Mouse (Mus musculus) neural tube, embryonic 15.5 days (tissue): ENCODE results near the gene Gm10031. TPM values are rescaled to one million over a fixed set of nuclear protein-coding genes. Genes with fewer than 3 reads are reported as not detected.

Experiments used
- ATAC-seq: fragments of 200-750 bp; cut with Nextera tagmentation; 2 replicates; pipeline ENCODE4 v1.8.0; 2017; ENCODE audit warnings: mild to moderate bottlenecking, moderate TSS enrichment, moderate library complexity; ENCODE audit not compliant: low FRiP score
- H3K27ac ChIP-seq: fragments of 300-500 bp; sonication (generic); replicated peaks from 2 replicates; pipeline ENCODE4 v1.5.1; 2015; ENCODE audit warnings: mild to moderate bottlenecking, inconsistent platforms
- H3K27me3 ChIP-seq: fragments of 300-500 bp; sonication (generic); replicated peaks from 2 replicates; pipeline ENCODE4 v1.6.1; 2015; ENCODE audit warnings: inconsistent platforms
- H3K36me3 ChIP-seq: fragments of 300-500 bp; sonication (generic); 2 replicates; pipeline ENCODE4 v1.6.1; 2015; ENCODE audit warnings: inconsistent platforms
- H3K4me1 ChIP-seq: fragments of 300-500 bp; sonication (generic); 2 replicates; pipeline ENCODE4 v1.6.1; 2015; ENCODE audit warnings: inconsistent platforms
- H3K4me2 ChIP-seq: fragments of 300-500 bp; sonication (generic); 2 replicates; pipeline ENCODE4 v1.6.1; 2015; ENCODE audit warnings: inconsistent platforms, mild to moderate bottlenecking, moderate library complexity
- H3K4me3 ChIP-seq: fragments of 300-500 bp; sonication (generic); replicated peaks from 2 replicates; pipeline ENCODE4 v1.5.1; 2015; ENCODE audit warnings: mild to moderate bottlenecking, inconsistent platforms
- H3K9ac ChIP-seq: fragments of 300-500 bp; sonication (generic); replicated peaks from 2 replicates; pipeline ENCODE4 v1.6.1; 2015; ENCODE audit warnings: mild to moderate bottlenecking, inconsistent platforms
- H3K9me3 ChIP-seq: fragments of 300-500 bp; sonication (generic); replicated peaks from 2 replicates; pipeline ENCODE4 v1.6.1; 2016; ENCODE audit warnings: inconsistent platforms
- WGBS: fragments of 180-500 bp; shearing (Covaris S2); methylation state at CpG from one replicate; pipeline ENCODE4 v1.1.7; 2015; ENCODE audit warnings: mixed read lengths; 5-methylcytosine and 5-hydroxymethylcytosine counted together
- polyA plus RNA-seq: library from polyadenylated mRNA; unstranded; fragments of >200 nt; fragmentation: Nextera tagmentation; extraction: Ambion mirVana; gene quantifications from 2 replicates; pipeline ENCODE4 v1.2.1, GENCODE M21; 2015

Gene Gm10031
- polyA plus RNA-seq, 1 experiment from 2014 or later, result 0.45 TPM

DNA sequence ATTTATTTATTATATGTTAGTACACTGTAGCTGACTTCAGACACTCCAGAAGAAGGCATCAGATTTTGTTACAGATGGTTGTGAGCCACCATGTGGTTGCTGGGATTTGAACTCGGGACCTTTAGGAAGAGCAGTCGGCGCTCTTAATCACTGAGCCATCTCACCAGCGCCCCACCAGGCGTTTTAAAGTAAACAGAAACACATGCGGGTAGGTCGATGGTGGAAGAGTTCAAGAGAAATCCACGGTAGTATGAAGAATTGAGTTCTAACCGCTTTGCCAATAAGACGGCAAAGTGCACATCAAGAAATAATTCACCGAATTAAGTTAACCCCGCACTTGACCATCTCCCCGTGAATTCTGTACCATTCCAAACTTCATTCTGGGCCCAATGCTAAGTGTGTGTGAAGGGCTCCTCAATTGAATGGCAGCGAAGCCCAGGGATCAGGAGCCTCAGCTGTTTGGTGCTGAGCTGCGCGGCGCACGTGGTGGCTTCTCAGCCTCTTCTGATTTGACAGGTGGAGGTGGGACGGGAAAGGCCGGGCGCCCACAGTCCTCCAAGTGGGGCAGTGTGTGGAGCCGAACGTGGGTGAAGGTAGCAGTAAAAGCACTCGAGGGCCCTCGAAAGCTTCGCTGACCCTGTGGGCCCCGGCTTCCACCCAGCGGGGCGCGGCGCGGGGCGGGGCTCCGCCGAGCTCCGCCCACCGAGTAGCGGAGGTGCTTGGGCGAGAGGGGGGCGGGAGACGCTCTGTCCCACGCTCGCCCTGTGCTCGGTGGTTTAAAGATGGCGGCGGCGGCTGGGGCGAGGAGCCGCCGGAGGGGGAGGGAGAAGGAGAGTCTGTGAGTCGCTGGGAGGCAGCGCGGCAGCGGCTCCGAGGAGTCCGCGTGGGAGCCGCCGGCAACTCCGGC lies 34.5 kb downstream of the Gm10031 start, which contains the start of gene Abl2:
Gene Abl2 (plus strand): TSS at position 763 of the 907 bp plus-strand sequence.
- 10% methylated on average over 55 of the region's 60 CpGs for WGBS
- ATAC-seq, result peak; percentile 97
- peaks cover 26% of the 10 kb centered on the region for H3K4me1 ChIP-seq
- H3K9ac ChIP-seq, result peak within 1 kb of the TSS; percentile 98
- H3K4me3 ChIP-seq, result peak within 1 kb of the TSS; percentile 97
- H3K9me3 ChIP-seq, result no peaks in the 10 kb centered on the region
- H3K27me3 ChIP-seq, result no peaks in the 10 kb centered on the region
- H3K36me3 ChIP-seq, result no peaks in the 10 kb centered on the region
- H3K4me2 ChIP-seq, result peak within 1 kb of the TSS; percentile 82
- peak within 1 kb of the TSS; percentile 98 for H3K27ac ChIP-seq

DNA sequence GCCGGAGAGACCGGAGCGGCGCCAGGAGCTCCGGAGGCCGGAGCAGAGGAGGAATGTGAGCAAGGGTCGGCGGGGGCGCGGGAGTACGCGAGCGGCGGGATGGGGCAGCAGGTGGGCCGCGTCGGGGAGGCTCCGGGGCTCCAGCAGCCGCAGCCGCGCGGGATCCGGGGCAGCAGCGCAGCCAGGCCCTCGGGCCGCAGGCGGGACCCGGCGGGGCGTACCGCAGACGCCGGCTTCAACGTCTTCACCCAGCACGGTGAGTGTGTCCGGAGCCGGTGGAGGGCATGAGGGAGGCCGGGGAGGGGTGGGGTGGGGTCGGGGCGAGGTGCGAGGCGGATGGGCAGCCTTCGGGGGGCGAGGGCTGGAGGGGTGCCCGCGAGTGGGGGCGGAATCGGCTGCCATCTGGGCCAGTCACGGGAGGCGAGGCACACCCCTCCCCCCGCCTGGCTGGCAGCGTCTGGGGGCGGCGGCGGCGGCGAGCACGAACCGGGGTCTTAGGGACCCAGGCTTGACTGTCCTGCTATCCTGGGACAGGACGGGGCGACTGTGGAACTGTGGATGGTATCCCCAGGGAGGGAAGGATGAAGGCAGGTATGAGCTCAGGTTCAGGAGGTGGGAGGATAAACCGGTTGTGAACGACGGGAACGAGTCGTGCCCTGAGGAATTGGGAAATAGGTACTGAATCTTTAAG lies 35.3 kb downstream of the Gm10031 start:
- peak; percentile 69 for ATAC-seq
- 1% methylated on average over 59 of the region's 66 CpGs for WGBS

DNA sequence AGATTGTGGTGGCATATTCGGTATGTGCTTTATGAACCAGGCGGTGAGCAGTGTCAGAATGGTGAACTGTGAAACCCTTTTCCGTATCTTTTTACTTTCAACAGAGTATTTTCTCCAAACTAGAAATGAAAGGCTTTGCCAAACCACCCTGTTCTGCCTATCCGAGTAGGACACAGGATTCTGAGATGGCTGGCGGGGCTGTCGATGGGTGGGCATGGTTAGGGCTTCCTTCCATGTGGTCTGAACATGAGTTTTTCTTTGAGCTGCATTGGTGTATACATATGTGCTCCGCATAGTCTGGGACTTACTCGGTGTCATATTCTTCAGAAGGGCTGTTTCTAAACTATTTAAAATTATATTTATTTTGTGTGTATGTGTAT lies 35.8 kb downstream of the Gm10031 start:
- 8% methylated on average over 8 of the region's 8 CpGs for WGBS
- Histone ChIP-seq H3K9me3 (no peaks in the 10 kb centered on the region), H3K4me3 (peak overlapping the region; percentile 97), H3K27me3 (no peaks in the 10 kb centered on the region), H3K9ac (peak overlapping the region; percentile 98), H3K4me2 (peak overlapping the region; percentile 82), H3K27ac (peak overlapping the region; percentile 98), H3K4me1 (peaks cover 26% of the 10 kb centered on the region), H3K36me3 (no peaks in the 10 kb centered on the region)
- peak; percentile 40 for ATAC-seq

More for the DNA sequence above, 35.3 kb downstream of the Gm10031 start:
- H3K9ac ChIP-seq, result peak overlapping the region; percentile 98
- H3K4me1 ChIP-seq, result peaks cover 26% of the 10 kb centered on the region
- H3K4me3 ChIP-seq, result peak overlapping the region; percentile 97
- H3K4me2 ChIP-seq, result peak overlapping the region; percentile 82
- no peaks in the 10 kb centered on the region for H3K27me3 ChIP-seq
- no peaks in the 10 kb centered on the region for H3K9me3 ChIP-seq
- no peaks in the 10 kb centered on the region for H3K36me3 ChIP-seq
- peak overlapping the region; percentile 98 for H3K27ac ChIP-seq

DNA sequence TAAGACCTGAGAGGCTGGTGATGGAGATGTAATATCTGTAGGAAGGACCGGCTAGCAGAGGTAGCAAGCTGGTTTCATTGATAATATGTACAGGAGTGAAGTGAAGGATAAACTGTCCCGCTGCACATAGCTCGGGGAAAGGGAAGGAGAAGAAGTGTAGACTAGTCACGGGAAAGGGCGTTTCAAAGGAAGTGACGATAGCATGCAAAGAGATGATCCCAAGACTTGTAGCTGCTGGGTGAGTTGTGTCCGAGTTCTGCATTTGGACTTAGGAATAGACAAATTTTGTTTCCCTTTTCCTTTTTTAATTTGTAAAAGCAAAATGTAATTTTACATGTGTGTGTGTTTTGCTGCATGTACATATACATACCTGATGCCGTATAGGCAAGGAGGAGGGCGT lies 36.7 kb downstream of the Gm10031 start:
- Histone ChIP-seq H3K4me2 (peak overlapping the region; percentile 82), H3K36me3 (no peaks in the 10 kb centered on the region), H3K9ac (0 out of 2 replicates have a peak overlapping the region, but pooled peaks have one; percentile 10), H3K9me3 (no peaks in the 10 kb centered on the region), H3K4me3 (peak overlapping the region; percentile 97), H3K27ac (no peak overlapping the region), H3K4me1 (peaks cover 26% of the 10 kb centered on the region), H3K27me3 (no peaks in the 10 kb centered on the region)
- WGBS, result 80% methylated on average over 9 of the region's 9 CpGs
- ATAC-seq, result no peak

DNA sequence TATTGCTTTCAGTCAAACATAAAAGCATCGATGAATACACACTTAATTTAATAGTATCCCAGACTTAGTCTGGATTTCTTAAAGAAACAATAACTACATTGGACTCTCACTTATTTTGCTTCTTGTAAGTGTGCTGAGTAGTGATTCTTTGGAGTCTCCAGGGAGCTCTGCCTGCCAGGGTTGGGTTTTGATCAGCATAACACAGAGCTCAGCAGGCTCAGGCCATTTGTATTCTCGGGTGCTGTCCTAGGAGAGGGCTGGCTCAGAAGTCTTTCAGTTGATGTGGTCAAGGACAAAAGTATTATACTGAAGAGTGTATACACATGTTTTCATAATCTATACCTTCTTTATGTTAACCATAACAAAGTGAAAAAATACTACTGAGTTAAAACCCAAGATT lies 41.5 kb downstream of the Gm10031 start:
- Histone ChIP-seq H3K4me3 (no peak overlapping the region), H3K9ac (no peak overlapping the region), H3K27ac (no peak overlapping the region), H3K9me3 (no peaks in the 10 kb centered on the region), H3K27me3 (no peaks in the 10 kb centered on the region), H3K4me1 (peaks cover 17% of the 10 kb centered on the region), H3K36me3 (no peaks in the 10 kb centered on the region), H3K4me2 (no peak overlapping the region)
- no peak for ATAC-seq
- 52% methylated on average over 2 of the region's 2 CpGs for WGBS

DNA sequence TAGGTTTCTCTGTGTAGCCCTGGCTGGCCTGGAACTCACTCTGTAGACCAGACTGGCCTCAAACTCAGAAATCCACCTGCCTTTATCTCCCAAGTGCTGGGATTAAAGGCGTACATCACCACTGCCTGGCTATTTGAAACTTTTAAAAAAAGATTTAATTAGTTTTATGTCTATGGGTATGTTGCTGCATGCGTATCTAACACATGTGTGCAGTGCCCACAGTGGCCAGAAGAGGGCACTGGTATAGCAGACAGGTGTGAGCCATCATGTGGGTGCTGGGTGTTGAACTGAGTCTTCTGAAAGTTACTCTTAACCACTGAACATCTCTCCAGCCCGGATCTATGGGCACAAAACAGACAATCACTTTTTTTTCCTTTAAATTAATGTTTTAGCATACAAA lies 42.3 kb downstream of the Gm10031 start:
- H3K9me3 ChIP-seq, result no peaks in the 10 kb centered on the region
- no peak overlapping the region for H3K9ac ChIP-seq
- H3K4me1 ChIP-seq, result peaks cover 11% of the 10 kb centered on the region; the same call in 1 of the 2 replicates
- ATAC-seq, result no peak
- WGBS, result 95% methylated on average over 3 of the region's 3 CpGs
- H3K4me2 ChIP-seq, result no peak overlapping the region
- H3K27ac ChIP-seq, result no peak overlapping the region
- no peaks in the 10 kb centered on the region for H3K36me3 ChIP-seq
- H3K4me3 ChIP-seq, result no peak overlapping the region
- no peaks in the 10 kb centered on the region for H3K27me3 ChIP-seq

DNA sequence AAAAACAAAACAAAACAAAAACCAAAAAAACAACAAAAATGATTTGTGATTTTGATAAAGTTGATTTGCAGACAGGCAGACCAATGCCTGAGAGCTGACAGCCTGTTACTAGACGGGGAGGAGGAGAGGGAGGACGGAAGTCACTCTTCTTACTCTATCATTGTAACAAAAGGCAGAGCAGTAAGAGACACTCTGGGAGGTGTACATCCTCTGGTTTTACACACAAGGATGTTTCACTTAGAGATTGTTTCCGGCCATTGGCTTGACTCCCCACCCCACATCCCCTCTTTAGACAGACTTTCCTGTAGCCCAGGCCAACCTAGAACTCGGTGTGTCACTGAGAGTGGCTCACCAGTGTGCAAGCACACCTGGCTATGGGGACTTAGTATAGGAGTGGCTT lies 45.8 kb downstream of the Gm10031 start:
- Histone ChIP-seq H3K27me3 (no peaks in the 10 kb centered on the region), H3K4me2 (no peak overlapping the region), H3K9me3 (no peaks in the 10 kb centered on the region), H3K9ac (no peak overlapping the region), H3K4me3 (no peak overlapping the region), H3K36me3 (no peaks in the 10 kb centered on the region), H3K4me1 (peaks cover 7% of the 10 kb centered on the region; the same call in 1 of the 2 replicates), H3K27ac (no peak overlapping the region)
- 87% methylated on average over 4 of the region's 4 CpGs for WGBS
- ATAC-seq, result no peak

DNA sequence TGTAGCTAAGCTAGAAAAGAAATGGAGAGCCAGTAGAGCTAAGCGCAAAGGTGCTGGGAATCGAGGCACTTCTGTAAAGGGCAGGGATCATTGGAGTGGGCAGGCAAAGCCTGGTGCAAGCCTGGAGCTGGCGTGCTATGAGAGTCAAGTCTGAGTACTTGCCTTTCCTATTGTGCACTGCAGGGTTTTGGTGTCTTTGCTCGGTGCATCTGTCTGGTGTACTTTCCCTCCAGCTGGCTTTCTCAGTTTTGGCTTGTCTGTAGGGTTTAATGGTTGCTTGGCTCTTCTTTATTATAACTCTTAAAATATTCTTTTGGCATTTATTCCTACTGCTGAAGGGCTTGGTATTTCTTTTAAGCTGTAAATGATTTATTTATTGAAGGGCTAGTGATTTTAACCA lies 49.1 kb downstream of the Gm10031 start:
- H3K4me1 ChIP-seq, result peaks cover 9% of the 10 kb centered on the region; the same call in 1 of the 2 replicates
- no peak overlapping the region for H3K4me2 ChIP-seq
- no peak overlapping the region for H3K9ac ChIP-seq
- H3K36me3 ChIP-seq, result no peaks in the 10 kb centered on the region
- H3K27ac ChIP-seq, result no peak overlapping the region
- ATAC-seq, result no peak
- no peak overlapping the region for H3K4me3 ChIP-seq
- H3K9me3 ChIP-seq, result no peaks in the 10 kb centered on the region
- H3K27me3 ChIP-seq, result no peaks in the 10 kb centered on the region
- 87% methylated on average over 4 of the region's 4 CpGs for WGBS

Other genes with a start within 250 kb of the Gm10031 start
- 0.77 and 1.3 TPM in 2 replicates for gene Tdrd5, start 220.3 kb upstream of the Gm10031 start, polyA plus RNA-seq
- gene Nphs2, start 213.3 kb upstream of the Gm10031 start, polyA plus RNA-seq, result 0.17 and 0.22 TPM in 2 replicates
- 543 TPM in 2 replicates for gene Gm2000, start 158.0 kb upstream of the Gm10031 start, polyA plus RNA-seq
- 0.22 TPM in 1 of 2 replicates, not detected in the other for gene Axdnd1, start 102.9 kb upstream of the Gm10031 start, polyA plus RNA-seq
- gene Soat1, start 49.7 kb upstream of the Gm10031 start, polyA plus RNA-seq, result 9.8 and 16.6 TPM in 2 replicates
- 5.3 and 5.4 TPM in 2 replicates for gene Abl2, start 34.8 kb downstream of the Gm10031 start, polyA plus RNA-seq
- gene Tor3a, start 150.3 kb downstream of the Gm10031 start, polyA plus RNA-seq, result 3.2 and 5.6 TPM in 2 replicates
- 26.8 and 27.4 TPM in 2 replicates for gene Fam20b, start 195.1 kb downstream of the Gm10031 start, polyA plus RNA-seq